Mouse (Mus musculus) liver, adult 2 months (tissue): Measurements from ENCODE around the gene Zfp992. TPM values are rescaled to one million over a fixed set of nuclear protein-coding genes. Genes with fewer than 3 reads are reported as not detected.
"Not testable (repeated sequence)": the region's sequence is repeated elsewhere in the genome, so short reads cannot be mapped to it uniquely, and the experiment has no call there.

Experiments
- DNase-seq: peaks from one replicate; pipeline ENCODE4 v3.0.0-alpha.2; 2011; ENCODE audit warnings: low read depth, low spot score; ENCODE audit errors: extremely low read depth
- H3K27ac ChIP-seq: fragments of 200-500 bp; replicated peaks from 2 replicates; pipeline ENCODE4 v1.5.1; 2012; ENCODE audit warnings: low read depth, mild to moderate bottlenecking, control low read depth, inconsistent platforms, low read length; ENCODE audit not compliant: insufficient read depth
- H3K27me3 ChIP-seq: fragments of 200-500 bp; 2 replicates; pipeline ENCODE4 v1.6.1; 2012; ENCODE audit warnings: mild to moderate bottlenecking, moderate library complexity, low read length, inconsistent platforms; ENCODE audit not compliant: control insufficient read depth, insufficient read depth
- H3K36me3 ChIP-seq: fragments of 200-500 bp; 2 replicates; pipeline ENCODE4 v1.6.1; 2012; ENCODE audit warnings: low read length, inconsistent platforms; ENCODE audit not compliant: control insufficient read depth, insufficient read depth
- H3K4me1 ChIP-seq: fragments of 200-500 bp; 2 replicates; pipeline ENCODE4 v1.6.1; 2011; ENCODE audit warnings: low read length; ENCODE audit not compliant: control insufficient read depth, insufficient read depth
- H3K4me3 ChIP-seq: fragments of 200-500 bp; 2 replicates; pipeline ENCODE4 v1.5.1; 2011; ENCODE audit warnings: low read depth, mild to moderate bottlenecking, control low read depth, low read length, moderate library complexity; ENCODE audit not compliant: insufficient read depth
- H3K79me2 ChIP-seq: fragments of 200-500 bp; 2 replicates; pipeline ENCODE4 v1.6.1; 2012; ENCODE audit warnings: inconsistent platforms, mild to moderate bottlenecking, low read length, moderate library complexity; ENCODE audit not compliant: control insufficient read depth, insufficient read depth
- H3K9ac ChIP-seq: fragments of 200-500 bp; 2 replicates; pipeline ENCODE4 v1.6.1; 2012; ENCODE audit warnings: low read depth, mild to moderate bottlenecking, control low read depth, inconsistent platforms, low read length
- WGBS: fragments of 180-500 bp; shearing (Covaris S2); methylation state at CpG from one replicate; pipeline ENCODE4 v1.1.7; 2018; 5-methylcytosine and 5-hydroxymethylcytosine counted together
- polyA plus RNA-seq: library from polyadenylated mRNA; depleted of rRNA; stranded (reverse); fragments of >200 nt; gene quantifications from 2 replicates; pipeline ENCODE4 v1.2.3, GENCODE M21; 2012; rRNA removed
- total RNA-seq: library from RNA; depleted of rRNA; stranded (reverse); fragments of >200 nt; gene quantifications from 2 replicates; pipeline ENCODE4 v1.2.3, GENCODE M21; 2014; rRNA removed

The Zfp992 gene
- total RNA-seq (1.0 and 1.3 TPM in 2 replicates), polyA plus RNA-seq (0.19 and 0.22 TPM in 2 replicates)

DNA sequence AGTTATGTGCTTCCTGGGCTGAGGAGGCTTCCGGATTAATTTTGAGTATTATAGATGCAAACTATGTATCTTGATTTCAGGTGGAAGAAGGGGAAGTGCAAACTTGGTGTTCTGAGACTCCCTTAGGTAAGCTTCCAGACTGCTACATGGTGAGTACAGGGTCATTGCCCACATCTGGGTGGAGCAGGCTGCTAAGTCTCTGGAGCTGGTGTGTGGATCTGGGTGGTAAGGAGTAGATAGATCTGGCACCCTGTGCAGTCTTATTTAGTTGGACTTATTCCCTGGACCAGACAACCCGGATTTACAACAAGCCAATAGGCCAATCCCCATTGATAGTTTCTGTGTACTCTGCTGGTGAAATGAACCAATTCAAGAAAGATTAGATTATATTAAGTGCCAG lies at the start of gene Zfp992:
Gene Zfp992 (plus strand): TSS at position 74 of the 400 bp plus-strand sequence.
- not testable (repeated sequence) for H3K79me2 ChIP-seq, H3K27ac ChIP-seq, H3K9ac ChIP-seq, H3K4me3 ChIP-seq, H3K36me3 ChIP-seq, H3K27me3 ChIP-seq, H3K4me1 ChIP-seq, DNase-seq
- 87% methylated on average over 2 of the region's 2 CpGs for WGBS

DNA sequence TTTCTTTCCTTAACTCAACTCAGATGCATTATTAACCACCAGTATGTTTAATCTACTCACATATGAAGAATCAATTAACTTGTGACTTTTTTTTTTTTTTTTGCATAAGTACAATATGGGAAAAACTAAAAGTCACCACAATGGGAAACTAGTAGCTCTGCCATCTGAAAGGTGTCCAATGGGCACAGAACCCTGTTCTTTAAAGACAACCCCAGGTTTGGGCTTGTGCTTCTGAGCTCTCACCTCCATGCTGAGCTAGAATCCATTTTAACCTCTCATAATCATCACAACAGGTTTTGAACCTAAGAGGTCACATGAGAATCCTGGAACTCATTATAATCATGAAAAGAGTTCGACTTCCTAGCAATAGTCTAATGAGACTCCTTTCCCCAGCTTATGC lies 19.4 kb upstream of the Zfp992 start:
- H3K79me2 ChIP-seq, H3K36me3 ChIP-seq, H3K27ac ChIP-seq, H3K9ac ChIP-seq, H3K4me1 ChIP-seq, DNase-seq, H3K27me3 ChIP-seq, H3K4me3 ChIP-seq: not testable (repeated sequence)
- 0% methylated on average over 1 of the region's 1 CpGs for WGBS

DNA sequence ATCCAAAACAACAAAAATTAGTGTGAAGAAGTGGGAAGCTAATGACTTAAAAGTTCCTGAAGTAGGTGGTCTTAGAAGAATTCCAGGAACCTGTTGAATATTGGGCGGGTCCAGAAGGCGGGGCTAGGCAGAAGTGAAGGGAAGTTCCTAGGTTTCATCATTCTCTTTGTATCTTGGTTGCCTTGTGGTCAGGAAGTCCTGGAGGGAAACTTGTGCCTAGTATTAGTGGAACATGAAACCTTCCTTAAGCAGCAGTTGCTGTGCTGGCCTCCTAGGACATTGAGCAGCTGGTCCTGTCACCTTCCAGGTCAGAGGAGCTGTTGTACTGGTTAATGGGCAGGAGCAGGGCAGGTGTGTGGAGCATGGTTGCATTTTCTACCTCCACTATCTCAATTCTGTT lies 17.9 kb upstream of the Zfp992 start:
- H3K36me3 ChIP-seq, DNase-seq, H3K9ac ChIP-seq, H3K27me3 ChIP-seq, H3K4me1 ChIP-seq, H3K27ac ChIP-seq, H3K79me2 ChIP-seq, H3K4me3 ChIP-seq: not testable (repeated sequence)
- 53% methylated on average over 2 of the region's 2 CpGs for WGBS

DNA sequence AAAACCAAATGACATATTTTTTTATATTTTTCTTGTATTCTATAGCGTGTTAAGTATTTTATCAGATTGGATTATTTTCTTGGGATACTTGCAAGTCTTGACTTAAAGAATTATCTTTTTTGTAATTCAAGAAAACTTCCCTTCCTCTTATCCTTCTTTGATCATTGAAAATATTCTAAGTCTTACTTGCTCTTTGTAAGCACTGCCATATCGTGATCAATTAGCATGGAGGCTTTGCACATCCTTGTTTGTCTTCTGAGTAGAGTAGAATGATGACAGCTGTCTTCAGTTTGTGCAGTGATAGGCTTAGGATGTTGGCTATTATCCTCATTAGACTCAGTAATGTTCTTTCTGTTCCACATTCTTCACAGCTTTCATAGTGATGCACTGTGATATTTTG lies 13.3 kb upstream of the Zfp992 start:
- WGBS = 82% methylated on average over 2 of the region's 2 CpGs
- H3K27me3 ChIP-seq, H3K4me3 ChIP-seq, H3K79me2 ChIP-seq, DNase-seq, H3K9ac ChIP-seq, H3K4me1 ChIP-seq, H3K27ac ChIP-seq, H3K36me3 ChIP-seq: not testable (repeated sequence)

DNA sequence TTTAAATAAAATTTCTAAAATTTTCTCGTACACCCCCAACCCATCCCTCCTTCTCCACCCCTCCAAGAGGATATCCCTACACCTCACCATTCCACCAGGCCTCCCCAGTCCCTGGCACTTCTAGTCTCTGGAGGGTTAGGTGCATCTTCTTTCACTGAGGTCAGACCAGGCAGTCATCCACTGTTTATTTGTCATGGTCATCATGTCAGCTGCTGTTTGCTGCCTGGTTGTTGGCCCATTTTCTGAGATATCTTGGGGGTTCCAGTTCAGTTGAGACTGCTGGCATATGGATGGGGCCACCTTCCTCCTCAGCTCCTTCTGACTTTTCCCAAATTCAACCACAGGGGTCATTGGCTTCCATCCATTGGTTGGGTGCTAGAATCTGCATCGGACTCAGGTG lies 11.6 kb upstream of the Zfp992 start:
- H3K9ac ChIP-seq, DNase-seq: not testable (repeated sequence)

DNA sequence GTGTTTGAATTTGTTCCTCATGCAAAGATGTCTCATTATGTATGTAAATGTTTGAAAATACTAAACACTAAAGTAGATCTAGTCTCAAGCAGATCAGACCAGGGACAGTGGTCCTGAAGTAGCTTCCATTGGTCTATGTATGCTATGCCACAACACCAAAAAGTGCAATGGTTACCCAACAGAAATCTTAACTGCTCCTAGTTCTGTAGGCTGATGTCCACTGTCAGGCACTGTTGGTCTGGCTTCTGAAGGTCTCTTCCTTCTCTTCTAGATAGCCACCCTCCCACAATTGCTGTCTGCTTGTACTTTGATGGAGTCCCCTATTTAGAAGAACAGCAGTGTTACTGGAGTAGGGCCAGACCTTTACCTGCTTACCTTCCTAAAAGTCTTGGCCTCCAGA lies 4.5 kb upstream of the Zfp992 start:
- not testable (repeated sequence) for H3K4me3 ChIP-seq, DNase-seq, H3K79me2 ChIP-seq, H3K9ac ChIP-seq, H3K27ac ChIP-seq, H3K36me3 ChIP-seq, H3K27me3 ChIP-seq, H3K4me1 ChIP-seq

More for the DNA sequence above, 11.6 kb upstream of the Zfp992 start:
- not testable (repeated sequence) for H3K4me3 ChIP-seq, H3K4me1 ChIP-seq, H3K79me2 ChIP-seq, H3K36me3 ChIP-seq, H3K27ac ChIP-seq, H3K27me3 ChIP-seq
- WGBS = 87% methylated on average over 1 of the region's 2 CpGs

DNA sequence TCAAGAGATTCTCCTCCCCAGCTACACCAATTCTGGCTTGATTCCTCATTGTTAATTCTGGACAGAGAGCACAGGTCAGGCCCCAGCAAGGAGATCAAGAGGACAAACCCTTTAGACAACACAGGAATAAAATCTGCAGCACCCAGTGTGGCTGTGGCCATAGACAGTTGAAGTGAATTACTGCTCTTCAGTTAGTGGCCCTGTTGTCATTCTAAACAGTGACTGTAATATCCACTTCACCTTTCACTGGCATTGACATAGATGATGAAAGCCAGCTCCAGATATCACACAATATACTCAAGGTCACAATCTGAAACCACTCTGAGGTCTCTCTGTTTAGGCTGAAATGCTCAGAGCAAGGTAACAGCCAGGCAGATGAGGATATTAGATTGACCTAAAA lies 3.7 kb upstream of the Zfp992 start:
- not testable (repeated sequence) for H3K27ac ChIP-seq, H3K9ac ChIP-seq, H3K27me3 ChIP-seq, H3K36me3 ChIP-seq, H3K4me3 ChIP-seq, DNase-seq, H3K79me2 ChIP-seq, H3K4me1 ChIP-seq

DNA sequence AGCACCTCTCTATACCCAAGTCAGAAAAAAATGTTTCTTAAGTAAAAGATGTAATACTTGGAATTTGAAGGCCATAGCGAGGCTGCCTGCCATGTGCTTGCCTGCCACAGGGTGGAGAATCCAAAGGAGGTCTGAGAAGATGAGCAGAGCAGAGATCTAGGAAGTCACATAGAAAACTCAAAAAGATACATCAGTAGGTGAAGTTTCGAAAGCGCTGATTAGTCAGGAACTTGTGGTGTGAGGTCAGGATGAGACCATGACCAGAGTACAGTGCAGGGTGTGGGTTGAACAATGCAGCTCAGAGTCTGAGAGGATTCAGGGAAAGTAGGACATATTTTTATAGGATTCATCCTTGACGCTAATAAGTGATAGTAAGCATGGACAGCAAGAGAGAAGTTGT lies 2.7 kb upstream of the Zfp992 start:
- 73% methylated on average over 4 of the region's 4 CpGs for WGBS
- not testable (repeated sequence) for H3K4me3 ChIP-seq, DNase-seq, H3K79me2 ChIP-seq, H3K9ac ChIP-seq, H3K36me3 ChIP-seq, H3K27me3 ChIP-seq, H3K27ac ChIP-seq, H3K4me1 ChIP-seq

DNA sequence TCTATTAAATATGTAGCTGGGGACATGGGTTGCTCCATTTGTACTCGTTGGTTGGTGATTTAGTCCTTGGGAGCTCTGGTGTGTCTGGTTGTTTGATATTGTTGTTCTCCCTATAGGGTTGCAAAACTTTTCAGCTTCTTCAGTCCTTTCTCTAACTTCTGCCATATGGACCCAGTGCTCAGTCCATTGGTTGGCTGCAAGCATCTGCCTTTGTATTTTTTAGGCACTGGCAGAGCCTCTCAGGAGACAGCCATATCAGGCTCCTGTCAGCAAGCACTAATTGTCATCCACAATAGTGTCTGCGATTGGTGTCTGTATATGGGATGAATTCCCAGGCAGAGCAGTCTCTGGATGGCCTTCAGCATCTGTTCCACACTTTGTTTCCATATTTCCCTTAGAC lies 1.8 kb upstream of the Zfp992 start:
- not testable (repeated sequence) for DNase-seq, H3K27ac ChIP-seq, H3K9ac ChIP-seq, H3K4me1 ChIP-seq, H3K79me2 ChIP-seq, H3K27me3 ChIP-seq, H3K36me3 ChIP-seq, H3K4me3 ChIP-seq
- WGBS = 86% methylated on average over 2 of the region's 2 CpGs

DNA sequence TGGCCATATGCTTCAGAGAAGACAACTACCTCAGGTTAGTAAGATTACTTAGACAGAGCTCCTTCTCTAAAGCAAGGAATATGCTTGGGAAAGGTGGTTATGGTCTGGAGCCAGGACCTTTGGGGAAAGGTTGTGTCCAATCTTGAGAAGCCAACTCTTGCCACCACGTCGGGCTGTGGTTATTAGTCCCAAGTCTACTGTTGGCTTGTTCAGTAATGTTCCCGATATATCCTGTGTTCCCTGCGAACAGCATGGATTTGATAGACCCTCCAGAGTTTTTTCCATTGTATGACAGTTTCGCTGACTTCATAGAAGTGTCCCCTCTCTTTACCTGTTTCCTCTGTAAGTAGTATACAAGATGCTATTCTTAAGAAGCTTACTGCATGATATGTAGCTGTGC lies 888 bp downstream of the Zfp992 start:
- not testable (repeated sequence) for H3K27ac ChIP-seq, H3K79me2 ChIP-seq, DNase-seq, H3K36me3 ChIP-seq, H3K9ac ChIP-seq, H3K4me3 ChIP-seq, H3K27me3 ChIP-seq, H3K4me1 ChIP-seq
- WGBS = 81% methylated on average over 5 of the region's 5 CpGs
